Mouse (Mus musculus) layer of hippocampus, adult 18-20 months (tissue): ENCODE measurements at regions not wholly inside any gene's neighbourhood (a gene's known extent, or its start where the extent isn't known, plus 50 kb on each side); places are given as distances from the start of the nearest gene placed in this dataset.

ENCODE experiments used
- DNase-seq, 2 experiments: peaks; one replicate each; pipeline ENCODE4 v3.0.0; 2022; ENCODE audit warnings: low spot score in 2 of 2

GRCm38 (mm10) chr5:73872641-73873421, 195.4 kb downstream of the Usp46 start:
- no peak for DNase-seq

- peak in 1 of 2 experiments; percentile 19 for DNase-seq
Measured at GRCm38 (mm10) chr5:73874770-73875169, 193.5 kb downstream of the Usp46 start.

DNA sequence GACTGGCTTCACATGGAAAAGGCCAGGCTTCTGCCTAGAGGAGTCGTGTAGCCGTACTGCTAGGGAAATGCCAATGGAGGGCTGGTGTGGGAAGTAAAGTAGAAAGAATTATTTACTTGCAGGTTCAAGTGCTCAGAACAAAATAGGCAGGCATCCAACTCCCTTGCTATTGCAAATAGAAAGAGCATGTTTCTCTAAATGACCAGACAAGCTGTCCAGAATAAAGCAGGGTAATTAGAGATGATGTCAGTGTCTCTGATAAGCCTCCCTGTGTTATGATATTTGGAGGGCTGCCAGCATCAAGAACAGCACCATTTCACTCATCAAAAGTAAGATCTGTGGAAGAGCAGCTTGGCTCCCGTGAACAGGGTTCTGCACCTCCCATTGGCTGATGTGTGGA, 192.4 kb downstream of the Usp46 start:
- DNase-seq, result no peak

DNA sequence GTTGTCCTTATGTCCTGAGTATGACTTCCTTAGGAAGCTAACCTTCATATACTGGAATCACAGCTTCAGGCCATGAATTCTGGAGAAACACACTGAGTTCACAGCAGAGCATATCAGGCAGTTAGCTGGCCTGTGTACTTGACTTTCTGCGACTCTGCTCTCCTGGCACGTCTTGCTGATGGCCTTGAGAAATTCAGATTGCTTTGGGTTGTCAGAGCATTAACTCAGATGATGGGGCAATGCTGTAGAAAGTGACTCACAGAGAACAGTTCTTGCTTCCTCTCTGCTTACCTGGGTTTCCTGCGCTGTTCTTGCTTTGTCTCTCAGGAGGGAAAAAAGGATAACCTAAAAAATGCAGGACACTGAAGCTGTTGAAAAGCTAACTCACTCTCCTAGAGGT, 187.3 kb downstream of the Usp46 start:
- DNase-seq, result no peak

GRCm38 (mm10) chr5:73881941-73882340, 186.3 kb downstream of the Usp46 start:
- no peak for DNase-seq

DNA sequence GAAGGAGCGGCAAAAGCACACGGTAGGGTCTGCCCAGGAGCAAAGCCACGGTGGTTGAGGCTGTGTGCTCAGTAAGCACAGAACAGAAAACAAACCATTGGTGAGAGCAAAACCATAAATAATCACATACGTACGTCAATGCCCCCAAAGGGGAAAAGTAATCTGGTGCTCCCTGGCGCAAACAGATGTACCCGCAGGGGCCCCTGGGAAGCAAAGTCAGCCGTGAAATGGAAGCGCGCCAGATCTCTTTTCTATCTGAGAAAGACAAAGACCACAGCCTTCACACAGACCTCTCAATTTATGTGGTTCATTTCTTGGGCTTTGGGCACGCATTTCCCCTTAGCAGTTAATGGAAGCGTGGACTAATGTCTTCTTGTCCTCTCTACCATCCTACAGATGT, 183.2 kb downstream of the Usp46 start:
- DNase-seq, result no peak

- DNase-seq, result no peak
Measured at GRCm38 (mm10) chr5:73885691-73886090, 182.5 kb downstream of the Usp46 start.

DNA sequence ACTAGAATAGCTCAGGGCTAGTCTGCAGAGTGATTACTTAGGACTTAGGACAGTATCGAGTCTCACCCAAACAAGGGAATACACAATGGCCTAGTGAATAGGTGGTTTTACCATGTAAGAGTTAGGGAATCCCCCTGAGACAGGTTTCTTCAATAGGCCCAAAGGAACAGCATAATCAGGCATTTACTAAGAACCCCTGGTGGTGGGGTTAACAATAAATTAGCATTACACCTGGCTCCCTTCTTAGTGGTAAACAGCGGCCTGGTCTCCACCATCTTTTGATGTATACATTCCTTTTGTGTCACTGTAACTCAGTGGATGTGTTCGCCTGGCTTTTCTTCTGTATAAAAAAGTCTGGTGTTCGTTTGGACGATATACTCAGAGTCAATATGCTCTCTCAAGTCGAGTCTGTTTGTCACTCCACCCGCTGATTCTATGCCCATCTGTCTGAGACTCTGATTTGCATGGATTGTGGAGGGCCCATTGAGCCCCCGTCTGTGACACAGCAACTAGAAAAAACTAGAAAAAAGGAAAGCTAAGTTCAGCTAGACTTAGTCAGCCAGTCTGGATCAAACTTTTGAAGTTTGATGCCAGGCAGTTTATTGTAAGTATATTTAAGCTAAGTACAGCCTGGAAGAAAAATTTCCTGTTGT, 180.8 kb downstream of the Usp46 start:
- DNase-seq, result peak in 1 of 2 experiments; percentile 55

DNA sequence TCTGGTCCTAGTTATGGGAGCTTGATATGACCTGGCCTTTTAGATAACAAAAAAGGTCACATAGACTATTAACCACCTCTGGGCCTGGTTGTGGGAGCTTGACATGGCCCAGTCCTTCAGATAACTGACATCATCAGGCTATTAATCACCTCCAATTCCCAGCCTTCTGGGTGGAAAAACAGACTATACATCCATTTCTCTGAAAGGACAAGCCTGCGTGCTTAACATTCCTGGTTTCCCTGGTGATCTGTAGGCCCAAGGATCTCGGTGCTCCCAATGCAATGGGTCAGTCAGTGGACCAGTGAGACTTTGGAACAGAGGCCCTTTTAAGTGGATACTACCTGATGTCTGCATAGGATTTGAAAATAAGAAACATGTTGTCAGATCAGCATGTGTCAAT, 179.8 kb downstream of the Usp46 start:
- DNase-seq, result no peak

DNA sequence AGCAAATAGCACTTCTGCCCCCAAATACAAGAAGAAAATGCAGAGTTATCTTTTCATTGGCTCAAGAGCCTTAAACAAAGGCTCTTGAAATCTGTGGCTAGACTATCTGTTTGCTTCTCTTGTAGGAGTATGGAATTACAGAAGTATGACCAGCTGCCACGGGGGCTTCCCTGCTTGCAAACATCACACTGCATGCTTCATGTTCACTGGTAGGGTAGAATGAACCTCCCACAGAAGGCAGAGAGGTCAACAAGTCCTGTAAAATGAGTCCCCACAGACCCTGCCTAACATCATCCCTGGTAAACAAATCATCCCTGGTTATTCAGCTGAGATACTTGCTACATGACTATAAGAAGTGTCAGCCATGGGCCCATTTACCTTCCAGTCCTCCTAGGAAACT, 178.9 kb downstream of the Usp46 start:
- no peak for DNase-seq

DNA sequence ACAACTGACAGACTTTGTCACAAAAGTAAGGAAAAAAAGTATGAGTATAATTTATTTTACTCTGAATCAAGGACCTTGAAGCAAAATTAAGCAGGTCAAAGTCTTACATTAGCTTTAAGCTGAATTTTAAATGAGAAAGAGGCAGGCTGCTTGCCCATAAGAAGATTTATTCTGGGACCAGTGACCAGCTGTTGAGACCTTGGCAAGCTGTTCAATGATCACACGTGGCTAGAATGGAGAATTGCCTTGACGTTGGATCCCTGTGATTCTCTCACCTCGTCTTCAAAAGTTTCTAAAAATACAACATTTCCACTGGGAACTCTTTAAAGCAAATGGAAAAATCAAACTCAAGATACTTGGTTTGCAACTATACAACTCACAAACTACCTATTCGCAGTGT, 177.3 kb downstream of the Usp46 start:
- DNase-seq, result no peak

- DNase-seq, result no peak
Measured at GRCm38 (mm10) chr5:73891606-73892005, 176.6 kb downstream of the Usp46 start.

GRCm38 (mm10) chr5:73892440-73893225, 175.6 kb downstream of the Usp46 start:
- no peak for DNase-seq

GRCm38 (mm10) chr5:73895186-73895585, 173.0 kb downstream of the Usp46 start:
- no peak for DNase-seq

DNA sequence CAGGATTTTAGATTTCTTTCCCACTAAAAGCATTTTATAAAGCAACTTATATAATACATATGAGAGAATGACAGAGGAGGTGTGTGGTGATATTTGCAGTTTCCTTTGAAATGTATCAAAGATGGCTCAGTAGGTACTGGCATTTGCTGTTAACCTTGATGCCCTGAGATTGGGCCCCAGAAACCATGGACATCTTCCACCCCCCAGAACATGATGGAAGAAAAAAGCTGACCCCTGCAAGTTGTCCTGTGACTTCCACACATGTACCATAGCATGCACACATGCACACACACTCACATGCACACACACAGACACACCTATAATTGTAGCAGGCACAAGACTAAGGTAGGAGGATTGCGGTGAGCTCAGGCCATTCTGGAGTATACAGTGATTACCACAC, 171.4 kb downstream of the Usp46 start:
- DNase-seq, result no peak

DNA sequence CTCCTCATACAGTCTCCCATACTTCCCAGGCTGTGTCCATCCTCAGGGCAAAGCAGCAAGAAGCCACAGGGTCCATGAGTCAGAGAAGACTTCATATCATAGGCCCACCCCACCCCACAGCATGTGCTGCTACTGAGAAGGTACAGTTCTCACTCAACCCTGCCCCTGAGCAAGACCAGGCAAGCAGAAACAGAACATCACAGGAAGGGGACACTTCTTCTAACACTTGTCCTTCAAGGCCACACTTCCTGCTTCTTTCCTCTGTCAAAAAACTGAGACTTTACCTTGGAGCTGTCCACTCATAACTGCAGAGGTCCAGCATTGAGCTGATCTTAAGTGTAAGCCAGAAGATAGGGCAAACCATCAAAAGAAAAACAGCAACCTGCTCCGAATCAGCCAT, 166.6 kb downstream of the Usp46 start:
- no peak for DNase-seq

DNA sequence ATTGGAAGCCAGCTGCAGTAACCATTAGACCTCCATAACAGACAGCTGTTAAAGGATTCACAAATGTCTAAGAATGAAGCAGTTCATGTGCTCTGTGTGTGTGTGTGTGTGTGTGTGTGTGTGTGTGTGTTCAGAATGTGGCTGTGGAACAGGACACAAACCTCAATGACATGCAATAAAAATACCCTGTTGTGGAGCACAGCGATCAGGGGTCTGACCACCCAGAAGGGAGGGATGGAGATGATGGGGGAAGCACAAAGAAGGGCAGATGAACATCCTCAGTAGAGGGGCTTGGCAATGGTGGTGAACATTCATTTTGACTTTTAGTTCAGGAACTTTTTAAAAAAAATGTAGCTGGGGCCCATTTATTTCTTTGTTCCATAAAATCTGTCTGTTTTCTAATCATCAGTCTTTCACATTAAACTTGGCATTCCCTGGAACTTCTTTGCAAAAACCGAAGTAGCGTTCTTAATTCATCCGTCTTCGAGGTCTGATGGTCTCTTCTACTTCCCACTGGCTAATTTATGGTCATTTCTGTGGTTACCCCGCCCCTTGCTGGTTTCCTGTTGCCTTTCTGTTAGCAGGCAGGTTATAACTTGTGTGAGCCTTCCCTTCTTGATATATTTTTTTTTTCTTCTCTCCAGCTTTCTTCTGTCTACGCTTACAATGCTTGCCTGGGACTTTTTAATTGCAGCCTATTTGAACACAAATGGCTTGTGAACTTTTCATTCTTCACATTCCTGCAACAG, 165.6 kb downstream of the Usp46 start:
- no peak for DNase-seq

- peak; percentile 13 to 56 for DNase-seq
Measured at GRCm38 (mm10) chr5:73903219-73903570, 165.0 kb downstream of the Usp46 start.

DNA sequence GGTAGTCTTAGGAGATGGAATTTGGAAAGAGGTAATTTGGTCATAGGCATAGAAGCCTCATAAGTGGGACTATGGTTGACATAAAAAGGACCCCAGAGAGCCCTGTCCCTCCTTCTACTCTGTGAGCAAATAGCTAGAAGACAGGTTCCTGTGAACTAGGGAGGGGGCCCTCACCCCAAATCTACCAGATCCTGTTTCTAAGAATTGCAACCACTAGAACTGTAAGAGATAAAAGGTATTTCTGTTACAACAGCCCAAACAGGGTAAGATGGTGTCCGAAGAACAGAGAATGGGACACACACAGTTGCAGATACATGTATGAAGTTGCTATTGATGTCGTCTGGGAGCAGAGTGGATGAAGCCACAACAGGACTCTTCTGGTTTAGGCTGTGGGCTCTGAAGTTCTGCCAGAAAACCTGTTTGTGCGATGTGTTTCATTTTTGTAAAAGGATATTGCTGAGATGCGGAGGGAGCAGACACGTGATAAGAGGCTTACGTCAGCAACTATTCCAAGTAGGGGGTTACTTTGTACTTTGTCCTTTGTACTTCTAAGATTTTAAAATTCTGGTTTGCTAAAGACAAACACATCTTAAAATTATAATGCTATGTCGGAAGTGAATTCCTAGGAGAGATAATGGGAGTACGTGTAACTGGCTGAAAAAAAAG, 164.0 kb downstream of the Usp46 start:
- DNase-seq, result no peak

DNA sequence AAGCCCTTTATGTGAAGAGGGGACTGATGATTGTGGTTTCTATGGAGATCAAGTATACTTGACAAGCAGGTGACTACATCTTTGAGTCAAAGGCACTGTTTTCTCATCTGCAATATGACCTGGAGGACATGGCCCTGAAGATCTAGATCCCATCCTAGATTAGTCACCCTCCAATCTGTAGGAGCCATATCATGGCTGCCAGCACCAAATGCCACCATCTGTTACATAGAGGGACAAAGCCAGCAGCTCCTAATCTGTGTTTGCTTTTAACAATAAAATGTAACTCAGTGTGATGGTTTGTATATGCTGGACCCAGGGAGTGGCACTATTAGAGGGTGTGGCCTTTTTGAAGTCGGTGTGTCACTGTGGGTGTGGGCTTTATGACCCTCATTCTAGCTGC, 156.1 kb downstream of the Usp46 start:
- peak in 1 of 2 experiments; percentile 12 for DNase-seq

DNA sequence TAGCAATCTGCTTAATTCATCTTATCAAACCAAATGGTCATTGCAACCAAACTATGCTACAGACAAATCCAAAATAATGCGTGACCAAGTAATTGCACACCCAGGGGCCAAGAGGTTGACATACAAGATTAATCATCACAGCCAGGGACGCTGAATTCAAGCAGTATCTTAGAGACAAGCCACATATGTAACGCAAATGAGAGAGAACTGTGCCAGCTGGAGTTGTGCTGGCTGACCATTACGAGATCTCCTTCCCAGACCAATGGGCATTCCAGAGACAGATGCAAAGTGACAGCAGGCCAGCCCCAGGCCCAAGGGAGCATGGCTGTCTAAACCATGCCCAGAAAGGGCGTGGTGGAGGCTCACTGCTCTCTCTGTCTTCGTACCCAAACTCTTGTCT, 155.1 kb downstream of the Usp46 start:
- DNase-seq, result no peak
